Mouse (Mus musculus): ENCODE measurements around the gene Rest. TPM values are rescaled to one million over a fixed set of nuclear protein-coding genes. Genes with fewer than 3 reads are reported as not detected.

Rest gene
- polyA plus RNA-seq, 1 experiment from 2014 or later: 65.0 TPM

DNA sequence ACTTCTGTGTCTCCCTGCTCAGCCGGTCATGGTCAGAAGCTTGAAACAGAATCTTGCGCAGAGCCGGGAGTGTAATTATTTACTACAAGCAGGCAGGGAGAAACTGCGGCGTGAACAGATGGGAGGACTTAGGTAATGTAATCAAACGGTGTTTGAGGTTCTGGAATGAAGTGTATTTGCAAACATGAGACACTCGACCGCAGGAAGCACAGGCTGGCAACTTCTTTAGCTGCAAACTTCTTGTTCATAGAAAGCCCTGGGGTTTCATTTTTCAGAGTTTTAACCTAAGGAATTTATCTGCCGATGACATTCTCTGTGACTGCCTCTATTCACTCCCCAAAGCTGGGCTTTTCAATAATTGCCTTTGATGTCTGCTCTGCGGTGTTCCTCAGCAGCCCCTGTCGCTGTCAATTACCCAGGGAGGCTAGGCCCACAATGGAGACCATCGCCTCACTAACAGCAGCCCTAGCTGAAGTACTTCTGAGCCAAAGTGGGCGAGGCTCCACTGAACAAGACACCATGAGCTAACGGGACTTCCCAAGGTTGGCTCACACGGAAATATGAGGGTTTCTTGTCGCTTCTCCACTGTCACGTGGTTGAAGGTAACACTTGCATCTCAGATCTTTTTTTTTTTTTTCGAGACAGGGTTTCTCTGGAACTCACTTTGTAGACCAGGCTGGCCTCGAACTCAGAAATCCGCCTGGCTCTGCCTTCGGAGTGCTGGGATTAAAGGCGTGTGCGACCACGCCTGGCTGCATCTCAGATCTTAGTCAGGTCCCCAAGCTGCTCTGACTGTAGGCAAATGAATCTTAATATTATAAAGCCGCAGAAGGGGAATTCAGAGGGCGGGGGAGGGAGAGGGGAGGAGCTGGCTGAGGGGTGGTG is 19.3 kb upstream of the Rest start:
- peak overlapping the region; percentile 55 for H3K4me2 ChIP-seq
- 25% methylated on average over 26 of the region's 26 CpGs for WGBS
- 0 out of 2 replicates have a peak overlapping the region, but pooled peaks have one; percentile 37 for H3K27ac ChIP-seq
- H3K9ac ChIP-seq (replicated peaks): 0 out of 2 replicates have a peak overlapping the region, but pooled peaks have one; percentile 19
- peak; percentile 65; the same call in 1 of the 2 replicates for ATAC-seq (ENCODE audit: insufficient number of reproducible peaks, insufficient read depth, low FRiP score, low TSS enrichment, low read depth)
- no peaks in the 10 kb centered on the region for H3K27me3 ChIP-seq
- H3K9me3 ChIP-seq: no peaks in the 10 kb centered on the region
- H3K36me3 ChIP-seq: no peaks in the 10 kb centered on the region
- H3K4me3 ChIP-seq (replicated peaks): peak overlapping the region; percentile 25
- peaks cover 8% of the 10 kb centered on the region; the same call in 1 of the 2 replicates for H3K4me1 ChIP-seq (replicated peaks)

DNA sequence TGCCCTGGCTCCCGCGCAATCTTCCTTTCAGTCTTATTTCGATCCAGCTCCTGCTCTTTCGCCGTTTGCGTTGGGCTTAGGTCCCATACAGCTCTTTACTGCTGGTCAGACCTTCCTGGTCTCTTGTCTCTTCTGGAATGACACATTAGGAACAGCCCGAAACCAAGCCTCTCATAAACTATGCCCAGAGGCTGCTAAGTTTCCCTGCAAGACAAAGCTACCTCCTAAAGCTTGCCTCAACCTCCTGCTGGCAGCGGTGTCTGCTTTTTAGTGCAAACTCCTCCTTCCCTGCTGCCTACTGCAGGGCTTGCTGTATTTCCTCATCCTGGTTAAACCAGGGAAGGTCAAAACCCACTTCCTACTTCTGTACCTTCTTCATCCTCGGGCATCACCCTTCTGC is 15.2 kb upstream of the Rest start:
- no peak overlapping the region for H3K27ac ChIP-seq
- H3K9ac ChIP-seq (replicated peaks): no peak overlapping the region
- 63% methylated on average over 9 of the region's 9 CpGs for WGBS
- no peaks in the 10 kb centered on the region for H3K27me3 ChIP-seq
- no peak overlapping the region for H3K4me2 ChIP-seq
- H3K36me3 ChIP-seq: no peaks in the 10 kb centered on the region
- H3K4me1 ChIP-seq (replicated peaks): peaks cover 8% of the 10 kb centered on the region; the same call in 1 of the 2 replicates
- H3K9me3 ChIP-seq: no peaks in the 10 kb centered on the region
- no peak overlapping the region for H3K4me3 ChIP-seq (replicated peaks)
- ATAC-seq (ENCODE audit: insufficient number of reproducible peaks, insufficient read depth, low FRiP score, low TSS enrichment, low read depth): no peak

- H3K4me1 ChIP-seq (replicated peaks): no peaks in the 10 kb centered on the region
- H3K9me3 ChIP-seq: no peaks in the 10 kb centered on the region
- WGBS: 37% methylated on average over 5 of the region's 5 CpGs
- no peak for ATAC-seq (ENCODE audit: insufficient number of reproducible peaks, insufficient read depth, low FRiP score, low TSS enrichment, low read depth)
- H3K36me3 ChIP-seq: no peaks in the 10 kb centered on the region
- H3K9ac ChIP-seq (replicated peaks): no peak overlapping the region
- no peak overlapping the region for H3K4me2 ChIP-seq
- no peak overlapping the region for H3K27ac ChIP-seq
- H3K27me3 ChIP-seq: no peaks in the 10 kb centered on the region
- H3K4me3 ChIP-seq (replicated peaks): no peak overlapping the region
Observed at GRCm38 (mm10) chr5:77251656-77252055, 13.6 kb upstream of the Rest start.

- Histone ChIP-seq H3K27me3 (no peaks in the 10 kb centered on the region), H3K9ac (replicated peaks) (no peak overlapping the region), H3K4me1 (replicated peaks) (no peaks in the 10 kb centered on the region), H3K4me3 (replicated peaks) (no peak overlapping the region), H3K4me2 (no peak overlapping the region), H3K9me3 (no peaks in the 10 kb centered on the region), H3K27ac (no peak overlapping the region), H3K36me3 (no peaks in the 10 kb centered on the region)
- no peak for ATAC-seq (ENCODE audit: insufficient number of reproducible peaks, insufficient read depth, low FRiP score, low TSS enrichment, low read depth)
- 70% methylated on average over 8 of the region's 8 CpGs for WGBS
Observed at GRCm38 (mm10) chr5:77252115-77252827, 13.0 kb upstream of the Rest start.

- no peaks in the 10 kb centered on the region for H3K27me3 ChIP-seq
- WGBS: 71% methylated on average over 1 of the region's 1 CpGs
Observed at GRCm38 (mm10) chr5:77253154-77253553, 12.1 kb upstream of the Rest start.

GRCm38 (mm10) chr5:77254402-77254801 is 10.9 kb upstream of the Rest start:
- Histone ChIP-seq H3K27ac (no peak overlapping the region), H3K9ac (replicated peaks) (no peak overlapping the region), H3K4me1 (replicated peaks) (no peaks in the 10 kb centered on the region), H3K4me2 (no peak overlapping the region), H3K36me3 (no peaks in the 10 kb centered on the region), H3K4me3 (replicated peaks) (no peak overlapping the region), H3K27me3 (no peaks in the 10 kb centered on the region), H3K9me3 (no peaks in the 10 kb centered on the region)
- ATAC-seq (ENCODE audit: insufficient number of reproducible peaks, insufficient read depth, low FRiP score, low TSS enrichment, low read depth): no peak
- 69% methylated on average over 3 of the region's 3 CpGs for WGBS

More at GRCm38 (mm10) chr5:77253154-77253553, 12.1 kb upstream of the Rest start:
- no peak overlapping the region for H3K27ac ChIP-seq
- H3K4me3 ChIP-seq (replicated peaks): no peak overlapping the region
- H3K4me2 ChIP-seq: no peak overlapping the region
- H3K9ac ChIP-seq (replicated peaks): no peak overlapping the region
- no peak for ATAC-seq (ENCODE audit: insufficient number of reproducible peaks, insufficient read depth, low FRiP score, low TSS enrichment, low read depth)
- H3K9me3 ChIP-seq: no peaks in the 10 kb centered on the region
- no peaks in the 10 kb centered on the region for H3K36me3 ChIP-seq
- H3K4me1 ChIP-seq (replicated peaks): no peaks in the 10 kb centered on the region

- no peaks in the 10 kb centered on the region for H3K9me3 ChIP-seq
- H3K27ac ChIP-seq: no peak overlapping the region
- H3K27me3 ChIP-seq: no peaks in the 10 kb centered on the region
- H3K36me3 ChIP-seq: no peaks in the 10 kb centered on the region
- no peak overlapping the region for H3K4me2 ChIP-seq
- H3K9ac ChIP-seq (replicated peaks): no peak overlapping the region
- no peaks in the 10 kb centered on the region for H3K4me1 ChIP-seq (replicated peaks)
- no peak overlapping the region for H3K4me3 ChIP-seq (replicated peaks)
- no peak for ATAC-seq (ENCODE audit: insufficient number of reproducible peaks, insufficient read depth, low FRiP score, low TSS enrichment, low read depth)
- WGBS: 75% methylated on average over 3 of the region's 3 CpGs
Observed at GRCm38 (mm10) chr5:77257603-77258002, 7.7 kb upstream of the Rest start.

GRCm38 (mm10) chr5:77259315-77259714 is 6.0 kb upstream of the Rest start:
- Histone ChIP-seq H3K4me2 (no peak overlapping the region), H3K4me3 (replicated peaks) (no peak overlapping the region), H3K4me1 (replicated peaks) (no peaks in the 10 kb centered on the region), H3K27ac (no peak overlapping the region), H3K36me3 (no peaks in the 10 kb centered on the region), H3K9me3 (no peaks in the 10 kb centered on the region), H3K9ac (replicated peaks) (no peak overlapping the region), H3K27me3 (no peaks in the 10 kb centered on the region)
- ATAC-seq (ENCODE audit: insufficient number of reproducible peaks, insufficient read depth, low FRiP score, low TSS enrichment, low read depth): no peak

DNA sequence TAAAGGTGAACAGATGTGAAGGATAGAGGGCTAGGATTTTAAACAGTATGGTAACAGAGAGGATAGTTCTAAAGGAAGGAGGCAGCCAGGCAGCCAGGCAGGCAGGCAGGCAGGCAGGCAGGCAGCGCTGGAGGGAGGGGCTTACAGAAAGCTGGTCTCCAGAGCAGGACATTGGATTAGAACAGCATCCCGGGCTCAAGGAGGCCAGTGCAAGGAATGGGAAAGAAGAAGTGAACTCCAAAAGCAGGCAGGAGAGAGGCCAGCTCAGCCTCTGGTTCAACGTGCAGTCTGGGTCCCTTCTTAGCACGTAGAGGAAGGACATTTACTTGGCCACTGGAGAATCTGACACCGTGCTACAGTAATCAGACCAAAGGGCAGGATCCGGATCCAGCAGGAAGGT is 5.2 kb upstream of the Rest start:
- 63% methylated on average over 6 of the region's 6 CpGs for WGBS
- no peak overlapping the region for H3K27ac ChIP-seq
- no peaks in the 10 kb centered on the region for H3K27me3 ChIP-seq
- H3K4me1 ChIP-seq (replicated peaks): no peaks in the 10 kb centered on the region
- H3K9ac ChIP-seq (replicated peaks): no peak overlapping the region
- no peak overlapping the region for H3K4me3 ChIP-seq (replicated peaks)
- ATAC-seq (ENCODE audit: insufficient number of reproducible peaks, insufficient read depth, low FRiP score, low TSS enrichment, low read depth): no peak
- no peaks in the 10 kb centered on the region for H3K9me3 ChIP-seq
- no peaks in the 10 kb centered on the region for H3K36me3 ChIP-seq
- H3K4me2 ChIP-seq: no peak overlapping the region

GRCm38 (mm10) chr5:77261137-77261536 is 4.2 kb upstream of the Rest start:
- Histone ChIP-seq H3K9me3 (no peaks in the 10 kb centered on the region), H3K4me3 (replicated peaks) (no peak overlapping the region), H3K4me2 (no peak overlapping the region), H3K27ac (no peak overlapping the region), H3K36me3 (no peaks in the 10 kb centered on the region), H3K9ac (replicated peaks) (no peak overlapping the region), H3K27me3 (no peaks in the 10 kb centered on the region), H3K4me1 (replicated peaks) (no peaks in the 10 kb centered on the region)
- 86% methylated on average over 4 of the region's 4 CpGs for WGBS
- ATAC-seq (ENCODE audit: insufficient number of reproducible peaks, insufficient read depth, low FRiP score, low TSS enrichment, low read depth): no peak

DNA sequence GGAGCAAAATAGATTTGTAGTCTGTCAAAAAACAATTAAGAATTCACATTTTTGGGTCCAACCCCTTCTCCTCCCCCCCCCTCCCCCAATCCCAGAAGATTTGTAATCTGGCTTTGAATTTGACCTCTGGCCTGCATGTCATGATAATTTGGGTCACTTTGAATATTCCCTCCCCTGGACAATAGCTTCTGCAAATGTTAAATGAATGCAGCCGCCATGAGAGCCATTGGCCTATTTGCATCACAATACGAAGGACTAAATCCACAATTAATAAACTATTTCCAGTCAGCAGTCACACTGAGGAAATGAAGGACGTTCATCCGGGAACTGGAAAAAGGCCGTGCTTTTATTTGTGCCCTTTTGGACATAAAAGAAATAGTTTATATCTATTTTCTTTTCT is 3.2 kb upstream of the Rest start:
- no peak overlapping the region for H3K4me3 ChIP-seq (replicated peaks)
- H3K9ac ChIP-seq (replicated peaks): no peak overlapping the region
- no peaks in the 10 kb centered on the region for H3K36me3 ChIP-seq
- H3K4me2 ChIP-seq: no peak overlapping the region
- H3K27ac ChIP-seq: no peak overlapping the region
- H3K4me1 ChIP-seq (replicated peaks): no peaks in the 10 kb centered on the region
- no peaks in the 10 kb centered on the region for H3K9me3 ChIP-seq
- no peaks in the 10 kb centered on the region for H3K27me3 ChIP-seq
- 80% methylated on average over 5 of the region's 5 CpGs for WGBS
- no peak for ATAC-seq (ENCODE audit: insufficient number of reproducible peaks, insufficient read depth, low FRiP score, low TSS enrichment, low read depth)

Data from limb, embryonic 12.5 days (tissue).